Mouse (Mus musculus) CD4-positive, CD25-positive, alpha-beta regulatory T cell, adult 2 months (primary cell): ENCODE results near the gene Egfem1.

ENCODE experiments used
- DNase-seq: peaks from one replicate; pipeline ENCODE4 v3.0.0-alpha.2; 2012; ENCODE audit warnings: low read depth, low spot score

The Egfem1 gene

DNA sequence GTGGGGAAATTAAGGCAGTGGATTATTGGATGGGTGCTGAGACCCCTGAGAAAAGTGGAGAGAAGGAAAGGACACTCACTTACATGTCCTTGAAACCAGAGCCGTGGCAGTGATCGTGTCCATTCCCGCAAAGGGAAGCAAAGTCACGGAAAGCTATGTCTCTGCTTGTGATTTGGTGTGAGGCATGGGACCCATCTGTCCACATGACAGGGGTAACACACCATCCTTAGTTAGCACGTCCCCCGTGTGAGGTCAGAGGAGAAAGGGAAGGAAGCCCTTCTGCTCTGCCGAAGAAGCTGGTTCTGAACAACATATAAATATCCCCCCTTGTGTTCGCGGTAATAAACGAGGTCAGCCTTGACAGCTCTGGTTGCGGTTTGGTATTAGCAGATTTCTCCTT lies 52.7 kb downstream of the Egfem1 start:
- no peak for DNase-seq

- DNase-seq = no peak
Observed at GRCm38 (mm10) chr3:29135176-29136064, 53.6 kb downstream of the Egfem1 start.

GRCm38 (mm10) chr3:29136065-29136955 lies 54.5 kb downstream of the Egfem1 start:
- no peak for DNase-seq

GRCm38 (mm10) chr3:29168401-29168800 lies 86.6 kb downstream of the Egfem1 start:
- no peak for DNase-seq

- no peak for DNase-seq
Observed at GRCm38 (mm10) chr3:29169003-29169402, 87.2 kb downstream of the Egfem1 start.

- DNase-seq = no peak
Observed at GRCm38 (mm10) chr3:29176991-29177390, 95.2 kb downstream of the Egfem1 start.

- no peak for DNase-seq
Observed at GRCm38 (mm10) chr3:29182988-29183387, 101.2 kb downstream of the Egfem1 start.

DNA sequence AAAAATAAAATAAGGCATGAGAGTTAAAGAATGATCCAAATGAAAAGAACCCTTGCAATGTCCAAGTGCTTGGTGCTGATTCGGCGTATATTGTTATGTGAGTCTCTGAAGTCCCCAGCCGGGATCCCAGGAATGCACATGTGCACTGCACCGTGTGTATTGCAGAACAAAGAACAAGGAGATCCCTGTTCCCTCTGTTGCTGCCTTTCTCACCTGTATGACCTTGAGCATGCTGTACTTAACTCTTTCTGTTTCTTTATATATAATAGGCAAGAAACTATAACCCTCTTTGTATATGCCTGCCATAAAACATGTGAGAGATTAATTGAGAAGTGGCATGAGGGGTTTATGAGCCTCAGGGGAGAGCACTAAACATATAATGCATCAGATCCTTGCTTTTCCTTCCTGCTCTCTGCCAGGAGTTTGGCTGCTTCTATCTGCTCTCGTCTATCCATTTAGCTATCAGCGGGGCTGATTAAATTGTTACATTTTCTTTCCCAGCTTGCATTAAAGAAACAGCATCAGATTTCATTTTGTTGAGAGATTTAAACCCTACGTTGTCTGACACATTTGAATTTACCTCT lies 101.9 kb downstream of the Egfem1 start:
- no peak for DNase-seq

DNA sequence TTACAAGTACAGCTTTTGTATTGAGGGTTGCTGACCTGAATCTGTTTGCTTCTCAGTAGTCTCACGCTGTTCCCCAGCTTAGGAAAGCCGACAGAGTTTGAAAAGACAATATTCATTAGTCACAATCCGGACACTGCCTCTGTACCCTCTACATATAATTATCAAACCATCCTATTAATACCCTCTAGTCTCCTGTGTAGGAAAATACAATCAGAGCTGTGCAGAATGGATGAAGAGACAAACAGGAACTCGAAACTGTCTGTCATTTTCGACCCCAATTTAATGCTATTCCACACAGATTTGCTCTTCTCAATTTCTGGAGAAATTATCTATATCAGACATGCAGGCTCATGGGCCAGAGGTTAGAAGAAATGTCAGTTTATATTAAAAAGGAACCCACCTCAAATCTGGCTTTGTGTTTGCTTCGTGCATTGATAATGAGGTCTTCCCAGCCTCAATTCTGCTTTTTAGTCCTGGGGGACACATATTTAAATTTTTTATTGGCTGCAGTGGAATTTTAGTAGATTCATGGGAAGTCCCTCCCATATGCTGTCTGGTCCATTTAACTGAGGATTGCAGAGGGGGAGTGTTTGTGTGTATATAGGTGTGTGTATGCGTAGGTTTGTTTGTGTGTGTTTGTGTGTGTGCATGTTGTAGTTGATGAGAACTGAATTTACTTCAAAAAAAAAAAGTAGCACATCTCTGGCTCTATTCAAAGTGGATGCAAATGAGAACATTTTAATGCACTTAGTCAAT lies 102.8 kb downstream of the Egfem1 start:
- DNase-seq = no peak

DNA sequence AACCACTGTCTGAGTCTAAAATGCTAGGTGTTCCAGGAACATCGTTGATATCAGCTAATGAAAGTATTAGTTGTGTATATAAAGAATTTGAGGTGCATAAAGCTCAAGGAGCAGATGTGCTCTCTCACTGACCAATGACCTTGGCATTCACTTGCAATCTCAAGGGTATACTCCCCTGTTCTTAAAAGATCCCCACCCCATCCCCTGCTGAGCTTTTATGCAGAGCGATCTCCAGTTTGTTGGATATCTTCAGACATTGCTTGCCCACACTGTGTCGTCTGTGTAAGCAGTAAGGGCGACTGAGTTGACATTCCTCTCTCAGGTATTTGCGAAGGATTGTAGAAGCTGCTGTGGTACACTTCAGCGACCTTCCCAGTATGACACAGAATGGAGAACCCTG lies 108.4 kb downstream of the Egfem1 start:
- DNase-seq = no peak

GRCm38 (mm10) chr3:29197727-29198512 lies 116.1 kb downstream of the Egfem1 start:
- no peak for DNase-seq

DNA sequence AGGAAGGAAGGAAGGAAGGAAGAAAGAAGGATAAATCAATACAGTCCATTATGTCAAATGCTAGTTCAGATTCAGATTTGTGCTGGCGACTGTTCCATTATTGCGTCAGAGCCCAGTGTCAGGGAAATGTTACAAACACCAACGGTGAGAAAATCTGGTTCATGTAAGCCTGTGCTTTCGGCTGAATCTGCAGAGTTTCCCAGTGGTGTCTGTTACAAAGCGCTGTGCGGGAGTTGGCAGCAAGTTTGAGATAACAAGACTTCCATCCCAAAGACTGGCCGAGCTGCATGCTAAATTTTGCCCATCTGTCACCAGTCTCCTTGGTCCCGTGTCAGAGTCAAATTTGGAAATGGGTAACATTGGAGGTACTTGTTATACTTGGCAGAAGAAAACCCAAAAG lies 118.8 kb downstream of the Egfem1 start:
- no peak for DNase-seq

DNA sequence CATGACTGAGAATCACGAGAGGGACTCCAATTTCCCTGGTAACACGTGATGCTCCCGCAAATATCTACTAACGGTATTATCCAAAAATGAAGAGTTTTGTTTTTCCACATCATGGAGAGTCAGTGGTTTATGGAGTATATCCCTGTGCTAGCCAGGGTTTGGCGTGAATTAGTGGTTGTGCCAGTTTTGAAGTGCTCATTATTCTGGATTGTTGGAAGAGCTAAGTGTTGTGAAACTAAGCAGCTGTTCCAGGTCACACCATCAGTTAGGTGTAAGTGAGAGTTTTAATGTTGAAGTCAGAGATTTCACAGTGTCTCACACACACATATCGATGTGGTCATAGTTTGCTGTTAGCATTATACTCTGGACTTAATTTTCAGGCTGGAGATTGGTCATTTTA lies 120.7 kb downstream of the Egfem1 start:
- DNase-seq = no peak

- DNase-seq = no peak
Observed at GRCm38 (mm10) chr3:29222414-29222813, 140.6 kb downstream of the Egfem1 start.

GRCm38 (mm10) chr3:29229712-29230111 lies 147.9 kb downstream of the Egfem1 start:
- DNase-seq = no peak

DNA sequence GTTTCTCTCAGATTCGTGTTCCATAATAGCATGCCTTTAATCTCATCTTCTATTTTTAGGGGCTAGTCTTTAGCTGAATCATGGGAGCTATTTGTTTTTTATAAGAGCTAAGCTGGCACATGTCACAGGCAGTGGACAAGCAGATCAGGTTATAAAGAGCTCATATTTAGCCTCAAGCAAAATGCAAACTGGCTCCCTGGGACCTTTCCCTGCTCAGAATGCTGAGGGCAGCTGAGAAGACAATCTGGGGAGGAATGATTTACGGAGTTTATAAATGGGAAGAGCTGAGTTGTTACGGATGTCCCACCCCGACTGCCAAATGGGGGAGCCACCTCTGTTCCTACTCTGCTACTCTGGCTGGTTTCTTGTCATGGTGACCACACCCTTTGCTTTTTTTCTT lies 153.7 kb downstream of the Egfem1 start:
- no peak for DNase-seq

DNA sequence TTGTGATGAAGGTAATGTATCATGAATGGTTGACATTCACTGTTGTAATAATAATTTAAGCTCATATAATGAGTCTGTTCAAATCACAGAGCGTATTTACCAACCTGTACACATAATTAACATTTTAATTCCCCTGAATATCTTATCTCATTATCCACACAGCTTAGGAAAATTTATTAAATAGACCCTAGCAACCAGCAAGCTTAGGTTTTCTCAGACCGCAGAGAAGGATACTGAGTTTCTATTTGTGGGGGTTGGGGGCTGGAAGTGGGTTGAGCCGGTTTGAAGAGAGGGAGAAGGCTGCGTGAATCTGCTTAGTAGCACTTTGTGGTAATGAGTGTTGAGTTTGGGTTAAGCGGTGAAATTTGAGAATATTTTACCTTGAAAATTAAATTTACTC lies 154.7 kb downstream of the Egfem1 start:
- DNase-seq = no peak

DNA sequence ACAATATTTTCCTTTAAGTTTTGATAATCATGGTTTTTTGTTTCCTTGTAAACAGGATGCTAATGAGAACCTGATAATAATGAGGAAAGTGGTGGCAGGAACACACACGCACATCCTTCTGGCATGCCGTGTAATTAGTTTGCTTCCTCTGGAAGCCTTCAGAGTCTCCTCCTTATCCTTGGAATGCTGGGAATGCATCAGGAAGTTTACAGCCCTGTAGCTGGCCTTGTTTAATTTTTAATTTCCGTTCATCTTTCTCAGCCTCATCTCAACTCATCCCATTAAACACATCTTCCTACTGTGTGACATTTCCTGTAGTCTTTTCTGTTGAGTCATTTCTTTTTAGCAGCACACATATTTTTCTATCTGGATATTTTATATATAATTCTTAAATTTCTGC lies 161.8 kb downstream of the Egfem1 start:
- no peak for DNase-seq

DNA sequence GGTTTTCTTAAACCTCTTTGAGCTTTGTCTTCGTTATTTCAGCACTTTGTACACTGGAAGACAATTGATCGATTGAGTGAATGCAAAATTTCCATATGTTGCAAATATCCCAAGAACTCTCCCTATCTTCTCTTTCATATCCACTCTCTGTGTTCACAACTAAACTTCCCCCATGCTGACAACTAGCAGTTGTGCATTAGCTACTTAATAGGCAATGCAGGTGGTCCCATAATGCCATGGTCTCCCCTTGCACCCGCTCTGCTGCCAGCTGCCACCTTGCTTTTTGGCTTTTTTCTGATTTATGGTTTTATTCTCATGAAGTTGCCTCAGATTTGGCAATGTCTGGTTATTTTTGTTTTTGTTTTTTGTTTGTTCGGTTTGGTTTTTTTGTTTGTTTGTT lies 209.8 kb downstream of the Egfem1 start:
- DNase-seq = no peak

DNA sequence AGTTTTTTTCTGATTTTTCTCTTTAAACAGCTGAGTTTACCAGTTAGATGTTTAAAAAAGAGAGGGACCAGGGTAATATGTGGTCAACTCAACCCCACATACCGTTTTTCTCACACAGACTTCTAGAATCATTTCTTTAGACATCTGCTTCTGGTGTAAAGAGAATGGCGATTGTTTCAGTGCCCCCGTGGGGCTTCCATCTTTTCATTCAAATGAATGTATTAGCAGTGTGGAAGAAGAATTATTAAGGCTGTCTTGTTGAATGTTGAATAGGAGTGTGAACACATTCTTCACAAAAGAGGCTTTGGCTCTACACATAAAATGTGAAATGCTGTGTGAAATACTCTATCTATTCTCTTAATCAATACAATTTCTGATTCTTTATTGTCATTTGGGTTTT lies 210.4 kb downstream of the Egfem1 start:
- DNase-seq = no peak

- no peak for DNase-seq
Observed at GRCm38 (mm10) chr3:29293230-29293629, 211.4 kb downstream of the Egfem1 start.
